Mouse (Mus musculus) layer of hippocampus, adult 11-12 months (tissue): ENCODE data around the gene Cdk14.
"Not testable (repeated sequence)": the region's sequence is repeated elsewhere in the genome, so short reads cannot be mapped to it uniquely, and the experiment has no call there.

ENCODE experiments used
- DNase-seq: peaks from one replicate; pipeline ENCODE4 v3.0.0; 2022; ENCODE audit warnings: low spot score

Cdk14 gene

DNA sequence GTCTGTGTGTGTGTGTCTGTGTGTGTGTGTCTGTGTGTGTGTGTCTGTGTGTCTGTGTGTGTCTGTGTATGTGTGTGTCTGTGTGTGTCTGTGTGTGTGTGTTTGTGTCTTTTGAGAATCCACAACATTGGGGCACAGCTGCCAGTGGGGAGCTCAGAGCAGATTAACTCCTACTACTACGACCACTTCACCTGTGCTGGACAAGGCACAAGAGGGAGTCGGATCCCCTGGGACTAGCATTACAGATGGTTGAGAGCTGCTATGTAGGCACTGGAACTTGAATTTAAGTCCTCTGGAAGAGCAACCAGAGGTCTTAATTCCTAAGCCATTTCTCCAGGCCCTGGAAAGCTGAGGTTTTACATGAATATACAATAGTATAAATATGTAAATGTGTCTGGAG, 433.9 kb downstream of the Cdk14 start:
- DNase-seq: no peak

DNA sequence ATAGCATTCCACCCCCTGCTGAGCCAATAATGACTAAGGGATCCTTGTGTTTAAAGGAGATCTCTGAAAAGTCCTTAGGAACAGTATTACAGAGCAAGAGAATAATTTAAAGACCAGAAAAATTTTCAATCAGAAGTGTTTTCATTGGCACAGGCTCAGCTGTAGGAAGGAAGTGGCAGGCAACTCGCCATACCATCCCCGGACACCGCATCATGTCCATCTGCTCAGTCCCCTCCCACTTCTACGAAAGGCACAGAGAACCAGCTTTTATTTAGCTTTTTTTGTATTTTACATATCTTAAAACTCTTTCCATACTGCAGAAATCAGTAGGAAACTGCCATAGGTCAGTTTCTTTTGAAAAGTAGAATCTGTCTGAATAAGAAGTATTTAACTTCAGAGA, 440.6 kb downstream of the Cdk14 start:
- DNase-seq: no peak

DNA sequence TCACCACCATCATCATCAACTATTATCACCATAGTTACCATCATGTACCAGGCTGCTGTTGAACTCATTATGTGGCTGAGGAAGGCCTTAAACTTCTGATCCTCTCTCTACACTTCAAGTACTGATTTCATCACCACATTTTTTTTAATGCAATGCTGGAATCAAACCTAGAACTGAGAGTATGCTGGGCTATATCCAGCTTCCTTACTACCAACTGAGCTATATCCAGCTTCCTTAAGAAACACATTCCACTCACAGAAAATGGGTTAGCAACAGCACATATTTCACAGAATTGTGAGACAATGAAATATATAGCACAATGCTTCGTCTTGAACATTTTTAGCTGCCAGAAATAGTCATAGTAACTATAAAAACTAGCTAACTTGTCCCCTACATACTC, 446.7 kb downstream of the Cdk14 start:
- no peak for DNase-seq

DNA sequence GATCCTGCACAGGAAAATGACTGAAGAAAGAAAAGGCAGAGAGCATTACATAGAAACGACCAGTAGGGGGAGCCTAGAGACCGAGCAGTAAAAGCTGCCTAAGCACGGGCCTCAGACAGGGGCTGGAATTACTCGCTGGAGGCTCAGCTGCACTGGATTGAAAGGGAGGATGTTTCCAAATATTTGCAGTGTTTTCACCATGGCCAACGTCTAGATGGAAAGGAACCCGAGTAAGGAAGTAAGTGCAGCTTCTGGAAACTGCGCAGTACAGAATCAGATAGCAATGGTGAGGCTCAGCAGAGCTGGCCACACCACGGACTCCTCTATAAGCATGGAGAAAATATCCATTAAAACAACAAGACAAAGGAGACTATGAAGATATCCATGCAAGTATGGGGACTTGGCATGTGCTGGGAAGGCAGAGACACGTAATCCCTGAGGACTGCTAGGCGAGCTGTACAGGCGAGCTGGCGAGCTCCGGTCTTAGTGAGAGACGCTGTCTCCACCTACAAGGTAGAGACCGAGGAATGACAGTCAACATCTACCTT, 458.0 kb downstream of the Cdk14 start:
- peak; percentile 80 for DNase-seq

DNA sequence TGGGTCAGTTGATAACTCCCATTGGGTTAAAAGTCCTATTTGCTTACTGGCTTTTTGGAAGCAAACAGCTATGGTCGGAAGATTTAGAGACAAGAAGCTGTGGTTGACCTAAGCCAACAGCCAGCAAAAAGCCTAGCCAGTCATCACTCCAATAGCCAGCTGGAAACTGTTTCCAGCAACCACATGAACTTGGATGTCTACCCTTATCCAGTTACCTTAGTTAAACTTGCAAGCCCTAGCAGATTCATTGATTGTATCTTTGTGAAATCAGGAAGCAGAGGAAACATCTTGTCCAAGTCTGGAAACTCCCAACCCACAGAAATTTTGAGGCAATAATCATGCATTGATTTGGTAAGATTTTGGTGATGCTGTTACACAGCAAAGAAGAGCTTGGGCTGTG, 458.5 kb downstream of the Cdk14 start:
- DNase-seq: no peak

DNA sequence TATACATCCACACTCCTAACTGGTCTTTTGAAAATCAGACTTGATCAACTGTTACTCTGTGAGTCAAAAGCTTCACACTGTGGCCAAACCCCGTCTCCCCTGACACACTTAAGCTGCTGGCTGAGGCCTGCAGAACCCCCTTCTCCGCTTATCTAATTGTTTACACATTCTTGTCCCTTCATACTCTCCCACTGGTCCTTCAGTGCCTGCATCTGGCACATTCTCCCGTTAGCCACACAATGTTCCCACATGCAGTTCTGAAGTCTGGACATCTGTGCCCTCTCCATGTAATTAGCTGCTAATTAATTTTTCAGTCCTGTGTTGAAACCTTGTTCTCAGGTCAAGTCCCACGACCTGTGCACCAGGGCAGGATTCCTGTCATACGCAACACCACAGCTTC, 460.7 kb downstream of the Cdk14 start:
- no peak for DNase-seq

DNA sequence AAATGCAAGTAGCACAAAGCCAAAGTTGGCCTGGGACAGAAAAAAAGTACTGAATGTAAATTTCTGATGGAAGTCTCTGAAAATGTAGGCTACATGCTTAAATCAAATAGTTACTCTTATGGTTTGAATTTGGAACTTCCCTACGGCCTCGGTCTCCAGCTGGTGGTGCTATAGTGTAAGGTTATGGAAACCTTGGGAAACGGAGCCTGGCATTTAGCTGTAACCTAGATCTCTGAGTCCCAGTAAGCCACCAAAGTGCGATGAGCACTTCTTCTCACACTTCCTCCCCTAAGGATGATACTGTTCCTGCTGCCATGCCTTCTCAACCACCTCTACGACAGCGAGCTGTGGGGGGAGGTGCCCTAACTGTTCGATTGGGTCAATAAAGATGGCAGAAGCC, 464.1 kb downstream of the Cdk14 start:
- no peak for DNase-seq

DNA sequence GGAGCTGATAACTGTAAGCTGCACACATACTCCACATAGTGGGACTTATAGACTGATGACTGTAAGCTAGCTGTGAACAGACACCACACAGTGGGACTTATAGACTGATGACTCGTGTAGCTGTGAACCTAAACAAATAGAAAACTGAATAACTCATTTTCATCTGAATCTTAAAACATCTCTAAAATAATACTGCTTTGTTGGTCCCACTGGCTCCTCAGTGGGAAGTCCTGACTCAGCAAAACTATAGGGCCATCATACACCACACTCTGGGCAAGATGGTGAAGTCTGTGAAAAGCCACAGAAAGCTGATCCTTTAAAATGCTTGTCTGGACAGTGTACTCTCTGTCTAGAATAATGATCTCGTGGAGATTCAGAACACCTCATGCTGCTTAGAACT, 464.7 kb downstream of the Cdk14 start:
- DNase-seq: no peak

DNA sequence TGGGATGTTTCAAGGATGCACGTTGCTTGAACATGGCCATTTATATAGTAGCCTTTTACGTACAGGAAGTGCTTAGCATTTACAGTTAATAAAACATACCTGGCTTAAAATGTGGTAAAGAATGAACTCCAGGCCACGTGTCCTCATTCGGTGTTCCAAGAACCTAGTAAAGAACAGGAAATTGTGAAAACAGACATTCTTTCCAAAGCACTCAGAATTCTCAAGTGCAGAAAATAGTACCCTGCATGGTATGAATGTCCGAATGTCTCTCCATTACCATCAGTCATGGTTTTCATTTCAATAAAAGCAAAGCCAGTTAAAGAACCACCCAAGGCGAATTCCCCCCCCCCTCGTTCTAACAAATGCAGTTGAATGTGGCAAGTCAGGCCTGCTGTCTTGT, 470.7 kb downstream of the Cdk14 start:
- no peak for DNase-seq

DNA sequence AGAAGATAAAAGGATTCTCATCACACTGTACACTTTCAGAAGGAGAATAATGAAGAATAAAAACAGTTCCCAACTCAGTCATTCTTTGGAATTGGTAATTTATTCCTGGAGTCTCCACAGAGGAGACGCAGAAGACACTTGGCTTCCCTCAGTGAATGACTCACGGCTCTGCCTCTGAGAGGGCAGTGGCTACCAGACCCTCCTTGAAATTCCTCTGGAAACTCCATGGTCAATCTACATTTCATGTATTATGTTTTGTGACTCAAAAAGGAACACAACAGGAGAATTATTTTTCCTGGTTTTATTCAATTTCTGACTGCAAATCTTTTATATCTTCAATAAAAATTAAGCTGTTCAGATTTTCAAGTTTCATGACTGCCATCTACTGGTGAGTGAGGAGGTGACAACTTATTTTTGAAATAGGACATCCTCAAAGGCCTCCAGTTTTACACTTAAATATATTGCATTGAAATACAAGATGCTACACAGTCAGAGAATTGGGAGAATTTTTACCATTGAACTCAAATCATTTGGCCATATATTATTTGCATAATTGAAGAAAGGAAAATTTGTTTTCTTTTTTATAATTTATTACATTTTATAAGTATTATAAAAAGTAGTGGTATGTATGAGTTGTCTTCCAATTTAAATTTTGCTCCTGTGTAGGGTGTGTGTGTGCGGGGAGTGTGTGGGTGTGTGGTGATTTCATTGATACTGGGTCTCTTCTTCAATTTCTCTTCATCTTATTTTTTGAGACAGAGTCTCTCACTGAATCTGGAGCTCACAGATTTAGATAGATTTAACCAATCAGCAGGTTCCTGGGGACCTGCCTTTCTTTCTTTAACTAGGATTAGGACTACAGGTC, 471.8 kb downstream of the Cdk14 start:
- peak; percentile 50 for DNase-seq

DNA sequence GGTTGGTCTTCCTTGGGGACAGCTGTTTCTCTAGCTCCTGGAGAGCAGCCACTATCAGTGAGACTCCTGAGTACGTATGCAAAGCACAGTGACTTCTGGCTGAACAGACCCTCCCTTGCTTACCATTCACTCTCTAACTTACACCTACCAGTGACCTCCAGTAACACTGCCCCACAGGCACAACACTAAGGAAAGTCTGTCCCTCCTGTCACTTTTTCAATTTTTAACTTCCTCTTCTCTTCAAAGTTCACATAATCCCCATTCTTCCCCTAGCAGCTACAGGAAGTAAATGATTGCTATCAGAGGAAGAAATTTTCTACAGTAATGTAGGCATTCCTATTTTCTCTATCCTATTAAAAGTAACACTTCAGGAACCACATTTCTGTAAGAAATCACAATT, 485.0 kb downstream of the Cdk14 start:
- no peak for DNase-seq

DNA sequence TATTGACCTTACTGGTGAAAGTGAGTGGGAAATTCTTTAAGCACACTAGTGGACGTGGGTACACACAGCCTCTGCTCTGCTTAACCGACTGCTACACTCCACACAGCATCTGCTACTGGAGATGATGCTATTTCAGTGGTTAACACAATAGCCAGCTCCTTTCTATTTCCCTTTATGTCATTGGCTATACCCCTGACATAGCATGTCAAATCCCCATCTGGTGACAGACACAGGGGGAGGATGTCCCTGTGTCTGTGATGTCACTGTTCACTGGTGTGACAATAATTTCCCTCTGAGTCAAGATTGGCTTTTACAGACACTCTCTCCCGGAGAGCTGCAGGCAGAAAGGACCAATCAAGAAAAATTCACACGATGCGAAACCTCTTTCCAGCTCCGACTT, 485.6 kb downstream of the Cdk14 start:
- DNase-seq: no peak

DNA sequence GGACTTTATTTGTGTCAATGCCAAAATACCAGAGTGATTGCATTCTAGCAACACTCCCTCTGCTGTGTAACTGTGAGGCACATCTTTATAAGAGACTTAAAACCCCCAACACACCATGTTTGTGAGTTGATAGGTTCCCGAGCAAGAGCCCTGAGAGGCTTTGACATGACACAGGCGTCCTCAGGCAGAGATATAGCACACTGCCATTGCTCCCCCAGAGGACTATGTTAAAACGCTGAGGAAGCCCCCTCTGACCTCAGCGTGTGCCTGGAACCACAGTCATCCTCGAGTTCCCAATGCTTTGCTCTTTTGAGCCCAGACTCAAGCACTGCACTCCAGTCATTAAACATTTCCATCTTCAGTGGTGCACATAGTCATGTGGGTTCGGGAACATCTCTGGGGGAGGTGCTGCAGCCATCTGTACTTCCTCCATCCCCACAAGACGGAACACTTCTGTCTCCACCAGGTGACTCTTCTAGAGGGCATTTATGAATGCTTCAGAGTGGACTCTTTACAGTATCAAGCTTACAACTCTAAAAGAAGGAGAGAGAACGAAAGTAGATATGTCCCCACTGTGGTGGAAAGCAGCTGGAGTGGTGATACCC, 488.5 kb downstream of the Cdk14 start:
- DNase-seq: no peak

DNA sequence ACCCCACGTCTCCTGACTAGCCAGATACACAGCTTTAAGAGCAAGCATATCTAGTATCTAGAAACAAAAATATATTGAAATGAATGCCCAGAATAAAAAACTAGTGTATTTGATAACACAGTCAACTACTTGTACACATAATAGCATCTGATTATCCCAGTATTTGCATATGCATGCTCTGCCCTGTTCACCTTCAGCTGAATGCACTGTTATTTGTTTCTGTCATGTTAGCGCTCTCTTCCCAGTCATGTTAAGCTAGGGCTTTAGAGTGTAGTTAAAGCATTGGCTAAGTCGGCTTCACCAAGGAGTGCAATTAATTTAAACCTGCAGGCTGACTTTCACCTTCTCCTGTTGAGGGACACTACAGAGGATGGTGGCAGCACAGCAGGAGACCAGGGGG, 490.5 kb downstream of the Cdk14 start:
- DNase-seq: no peak

DNA sequence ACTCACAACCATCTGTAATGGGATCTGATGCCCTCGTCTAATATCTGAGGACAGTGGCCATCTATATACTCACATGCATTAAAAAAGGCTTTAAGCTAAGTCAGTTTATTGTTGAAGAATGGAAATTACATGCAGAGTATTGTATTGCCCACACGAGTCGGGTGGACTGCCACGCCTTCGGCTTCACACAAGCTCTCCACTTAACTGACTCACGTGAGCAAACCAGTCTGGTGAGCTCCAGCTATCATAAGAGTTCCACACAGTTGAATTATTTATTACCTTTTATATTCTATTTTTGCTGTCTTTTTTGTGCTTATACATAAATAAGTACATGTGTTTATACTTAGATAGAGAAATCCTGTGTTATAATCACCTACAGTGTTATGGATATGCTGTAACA, 495.2 kb downstream of the Cdk14 start:
- no peak for DNase-seq

DNA sequence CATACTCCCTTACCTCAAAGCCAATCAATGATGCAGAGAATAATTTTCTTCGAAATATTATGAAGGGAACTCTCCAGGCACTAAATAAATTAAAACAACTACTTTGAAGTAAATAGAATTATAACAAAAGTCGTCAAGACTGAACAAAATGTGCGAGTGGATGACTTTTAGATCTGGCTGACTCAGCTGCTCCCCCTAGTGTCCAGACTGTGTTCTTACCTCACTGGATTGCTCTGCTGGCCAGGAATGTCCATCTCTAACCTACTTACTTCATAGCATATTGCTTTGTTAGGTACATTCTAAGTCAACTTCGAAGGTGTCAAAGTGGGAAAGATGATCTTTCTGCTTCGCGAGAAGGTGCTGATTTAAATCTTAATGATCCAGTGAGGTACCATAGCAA, 501.7 kb downstream of the Cdk14 start:
- peak; percentile 44 for DNase-seq

DNA sequence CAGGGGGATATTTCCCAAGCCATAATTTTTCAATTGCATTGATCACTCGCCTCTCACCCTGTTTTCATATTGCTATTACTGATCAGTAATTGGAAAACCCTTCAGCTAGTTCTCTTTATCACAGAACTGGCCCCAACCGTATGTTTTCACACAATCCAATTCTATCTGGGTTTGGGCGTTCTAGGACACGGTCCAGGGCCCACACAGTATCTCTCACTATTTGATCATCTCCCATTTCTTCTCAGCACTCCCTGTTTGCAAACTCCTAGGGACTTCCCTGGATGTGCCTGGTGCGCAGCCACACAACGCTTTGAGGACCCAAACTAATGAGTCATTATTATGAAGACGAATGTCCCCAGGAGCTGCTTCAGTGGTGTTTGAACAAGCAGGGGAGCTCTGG, 502.4 kb downstream of the Cdk14 start:
- DNase-seq: no peak

DNA sequence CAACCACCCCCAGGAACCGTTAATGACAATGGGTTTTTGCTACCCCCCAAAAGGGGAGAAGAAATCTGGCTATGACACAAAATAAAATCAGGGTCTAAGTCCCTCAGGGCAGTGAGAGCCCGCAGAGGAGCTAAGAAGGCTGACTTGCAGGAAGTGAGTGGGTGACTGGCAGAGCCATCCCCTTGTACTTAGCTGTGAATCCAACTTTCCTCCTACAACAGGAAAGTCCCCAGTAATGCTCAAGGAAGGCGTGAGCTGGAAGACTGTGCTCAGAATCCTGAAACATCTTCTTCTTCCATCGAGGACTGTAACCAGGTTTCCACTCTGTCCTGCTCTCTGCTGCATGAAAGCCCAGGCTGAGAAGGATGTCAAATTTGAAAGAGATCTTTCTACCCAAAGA, 502.8 kb downstream of the Cdk14 start:
- DNase-seq: no peak

DNA sequence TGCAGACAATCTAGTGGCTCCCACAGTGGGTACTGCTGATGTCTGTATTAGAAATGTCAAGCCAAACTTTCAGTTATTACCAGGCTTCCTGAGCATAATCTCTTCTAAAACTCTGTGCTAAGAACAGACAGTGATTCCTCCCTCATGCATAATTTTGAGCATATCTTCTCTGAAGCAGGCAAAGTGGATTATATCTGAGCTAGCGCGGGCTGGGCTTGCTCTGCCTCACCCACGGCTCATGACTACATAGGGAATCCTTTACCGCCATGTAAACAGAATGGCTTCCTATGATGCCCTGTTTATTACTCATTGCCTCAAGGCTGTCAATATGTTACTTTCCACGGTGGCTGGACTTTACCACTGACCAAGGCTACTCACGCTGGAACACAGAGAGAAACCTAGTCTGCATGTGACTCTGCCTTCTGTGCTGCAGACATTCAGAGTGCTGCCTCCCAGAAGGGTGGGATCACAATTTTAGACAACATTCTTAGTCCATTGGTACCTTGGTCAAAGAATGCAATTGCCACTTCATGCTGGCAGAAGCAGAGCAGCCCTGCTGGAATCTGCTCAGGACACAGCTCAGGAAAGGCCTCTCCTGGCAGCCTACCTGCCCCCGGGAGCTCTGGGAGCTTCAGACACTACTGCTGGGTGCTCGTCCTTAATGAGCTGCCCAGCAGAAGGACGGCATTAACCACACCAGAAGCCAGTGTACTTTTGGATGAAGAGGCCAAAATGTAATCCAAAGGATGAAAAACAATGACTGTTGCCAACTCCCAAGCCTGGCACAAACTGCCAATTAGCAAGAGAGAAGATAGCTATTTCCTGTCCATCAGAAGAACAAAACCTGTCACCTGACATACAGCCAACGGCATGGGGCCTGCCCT, 503.5 kb downstream of the Cdk14 start:
- DNase-seq: no peak

DNA sequence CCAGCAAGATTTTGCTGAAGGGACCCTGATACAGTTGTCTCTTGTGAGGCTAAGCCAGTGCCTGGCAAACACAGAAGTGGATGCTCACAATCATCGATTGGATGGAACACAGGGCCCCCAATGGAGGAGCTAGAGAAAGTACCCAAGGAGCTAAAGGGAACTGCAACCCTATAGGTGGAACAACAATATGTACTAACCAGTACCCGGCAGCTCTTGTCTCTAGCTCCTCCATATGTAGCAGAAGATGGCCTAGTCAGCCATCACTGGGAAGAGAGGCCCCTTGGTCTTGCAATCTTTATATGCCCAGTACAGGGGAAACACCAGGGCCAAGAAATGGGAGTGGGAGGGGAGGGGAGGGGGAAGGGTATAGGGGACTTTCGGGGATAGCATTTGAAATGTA, 515.2 kb downstream of the Cdk14 start:
- DNase-seq: not testable (repeated sequence)

DNA sequence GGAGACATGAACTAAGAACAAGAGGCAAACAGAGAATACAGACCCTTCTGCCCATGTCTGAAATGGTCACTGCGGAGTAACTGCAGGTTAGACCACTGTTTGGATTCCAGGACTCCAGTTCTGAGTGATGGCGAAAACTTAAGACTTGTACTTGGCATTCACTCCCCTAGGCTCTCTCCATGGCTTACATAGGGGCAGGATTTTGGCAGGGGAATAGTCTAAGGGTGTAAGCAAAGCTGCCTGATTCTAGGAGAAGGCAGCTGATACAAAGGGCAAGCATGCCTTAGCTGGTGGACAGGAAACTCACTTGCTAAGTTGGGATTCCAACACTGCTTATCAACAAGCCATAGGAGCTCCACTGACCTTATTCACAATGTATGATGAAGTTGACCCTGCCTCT, 521.9 kb downstream of the Cdk14 start:
- DNase-seq: no peak

DNA sequence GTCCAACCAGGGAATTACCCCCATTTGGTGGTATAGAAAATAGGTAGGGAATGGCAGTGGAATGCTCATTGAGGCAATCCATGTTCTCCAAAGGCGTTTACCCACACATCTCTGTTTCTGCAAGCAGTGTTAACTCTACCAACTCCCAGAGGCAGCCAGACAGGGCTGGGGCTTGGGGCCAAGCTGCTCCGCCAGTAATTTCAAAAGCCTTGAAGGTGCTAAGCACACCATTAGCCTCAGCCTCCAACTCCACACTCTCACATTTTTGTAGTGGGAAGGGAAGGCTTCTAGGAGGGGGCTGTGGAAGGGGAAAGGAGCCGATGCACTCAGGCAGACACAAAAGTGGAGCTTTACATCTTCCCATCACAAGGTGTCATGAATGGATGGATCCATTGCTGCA, 525.1 kb downstream of the Cdk14 start:
- no peak for DNase-seq

DNA sequence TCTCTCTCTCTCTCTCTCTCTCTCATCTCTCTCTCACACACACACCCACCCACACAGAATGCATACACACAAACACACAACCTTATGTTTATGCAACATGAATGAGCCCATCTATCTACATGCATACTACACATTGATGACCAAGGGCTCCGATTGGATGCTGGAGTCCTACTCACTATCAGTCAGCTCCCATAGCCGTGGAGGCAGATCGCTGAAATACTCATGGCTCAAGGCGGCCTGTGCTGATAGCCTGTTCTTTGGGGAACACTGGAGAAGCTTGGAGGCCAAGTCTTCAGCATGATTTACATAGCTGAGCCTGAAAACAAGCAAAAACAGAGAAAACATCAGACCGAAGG, 526.3 kb downstream of the Cdk14 start:
- no peak for DNase-seq
